Mouse (Mus musculus): ENCODE measurements at regions not wholly inside any gene's neighbourhood (a gene's known extent, or its start where the extent isn't known, plus 50 kb on each side); places are given as distances from the start of the nearest gene placed in this dataset.

GRCm38 (mm10) chr15:5507545-5507913, 263.5 kb upstream of the Ptger4 start:
- DNase-seq (ENCODE audit: extremely low spot score, low spot score) = no peak

- no peak for DNase-seq (ENCODE audit: extremely low spot score, low spot score)
These were observed 266.1 kb upstream of the Ptger4 start for GRCm38 (mm10) chr15:5510056-5510455.

- no peak for DNase-seq (ENCODE audit: extremely low spot score, low spot score)
These were observed 267.1 kb upstream of the Ptger4 start for GRCm38 (mm10) chr15:5511046-5511445.

GRCm38 (mm10) chr15:5512546-5512945, 268.6 kb upstream of the Ptger4 start:
- no peak for DNase-seq (ENCODE audit: extremely low spot score, low spot score)

DNA sequence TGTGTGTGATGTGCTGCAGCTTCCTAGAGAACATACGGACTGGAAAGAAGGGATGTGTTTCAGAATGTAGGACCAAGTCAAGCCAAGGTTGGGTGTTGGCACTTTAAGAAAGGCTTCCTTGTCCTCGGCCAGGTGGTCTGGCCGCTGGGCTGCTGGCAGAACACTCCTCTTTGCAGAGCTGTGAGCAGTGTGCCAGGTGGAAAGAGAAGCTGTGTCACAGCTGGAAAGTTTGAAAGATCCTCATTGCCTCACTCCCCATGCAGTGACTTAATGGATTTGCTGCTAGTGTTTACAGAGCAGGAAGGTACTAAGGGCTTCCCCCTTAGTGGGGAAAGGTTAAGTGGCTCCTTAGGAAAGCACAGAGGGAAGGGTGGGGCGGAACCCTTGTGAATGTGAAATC, 269.2 kb upstream of the Ptger4 start:
- no peak for DNase-seq (ENCODE audit: extremely low spot score, low spot score)

GRCm38 (mm10) chr15:5514217-5514616, 270.2 kb upstream of the Ptger4 start:
- no peak for DNase-seq (ENCODE audit: extremely low spot score, low spot score)

DNA sequence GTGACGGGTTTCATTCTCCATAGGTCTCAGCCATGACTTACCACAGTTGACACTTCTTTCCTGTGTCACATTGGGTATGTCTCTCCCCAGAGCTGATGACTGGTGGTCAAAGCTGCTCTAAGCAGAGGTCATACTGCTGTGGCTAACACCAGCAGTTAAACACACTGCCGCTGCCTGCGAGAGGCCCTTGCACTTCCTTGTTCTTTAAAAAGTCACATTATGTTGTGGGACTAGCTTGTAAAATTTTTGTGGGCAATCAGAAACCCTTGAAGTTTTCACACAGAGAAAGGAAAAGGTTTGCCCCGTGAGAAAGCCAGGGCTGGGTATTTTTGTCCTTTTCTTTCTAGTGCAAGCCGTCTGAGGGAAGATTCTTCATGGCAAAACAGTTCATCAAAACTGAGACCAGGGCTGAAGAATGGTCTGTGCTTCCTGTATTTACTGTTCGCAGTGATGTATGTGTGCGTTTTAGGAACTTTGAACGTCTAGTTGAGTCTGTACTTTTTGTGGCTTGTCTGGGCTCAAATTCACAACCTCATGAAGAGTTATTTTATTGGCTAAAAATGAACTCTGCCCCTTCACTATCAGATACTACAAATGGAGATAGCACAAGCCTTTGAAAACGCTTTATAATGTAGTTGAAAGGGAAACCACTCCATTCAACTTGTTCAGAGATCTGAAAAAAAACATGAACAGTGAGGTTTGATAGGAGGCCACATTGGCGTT, 273.4 kb upstream of the Ptger4 start:
- no peak for DNase-seq (ENCODE audit: extremely low spot score, low spot score)

GRCm38 (mm10) chr15:5519552-5519951, 275.6 kb upstream of the Ptger4 start:
- no peak for DNase-seq (ENCODE audit: extremely low spot score, low spot score)

GRCm38 (mm10) chr15:5519997-5520396, 276.0 kb upstream of the Ptger4 start:
- no peak for DNase-seq (ENCODE audit: extremely low spot score, low spot score)

GRCm38 (mm10) chr15:5528619-5529018, 284.6 kb upstream of the Ptger4 start:
- no peak for DNase-seq (ENCODE audit: extremely low spot score, low spot score)

GRCm38 (mm10) chr15:5533656-5534055, 289.7 kb upstream of the Ptger4 start:
- DNase-seq (ENCODE audit: extremely low spot score, low spot score) = no peak

GRCm38 (mm10) chr15:5537432-5537831, 293.4 kb upstream of the Ptger4 start:
- no peak for DNase-seq (ENCODE audit: extremely low spot score, low spot score)

- DNase-seq (ENCODE audit: extremely low spot score, low spot score) = no peak
These were observed 295.4 kb upstream of the Ptger4 start for GRCm38 (mm10) chr15:5539301-5539928.

- no peak for DNase-seq (ENCODE audit: extremely low spot score, low spot score)
These were observed 310.5 kb upstream of the Ptger4 start for GRCm38 (mm10) chr15:5554526-5554925.

DNA sequence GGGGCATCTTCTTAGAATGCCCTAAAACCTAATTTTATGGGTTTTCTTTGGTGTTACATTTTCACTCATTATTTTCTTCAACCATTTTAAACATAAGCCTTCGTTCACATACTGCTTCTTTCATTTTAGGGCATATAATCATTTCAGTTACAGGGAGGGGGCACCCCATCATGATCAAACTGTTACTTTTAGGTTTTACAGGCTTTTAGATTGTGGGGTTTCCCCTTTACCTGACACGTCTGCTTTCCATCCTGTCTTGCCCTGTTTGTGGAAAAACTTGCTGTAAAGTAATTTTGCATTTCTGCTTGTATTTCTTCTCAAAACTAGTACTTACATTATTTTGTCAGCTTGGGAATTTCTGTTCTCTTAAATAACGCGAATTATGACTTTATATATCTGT, 310.9 kb upstream of the Ptger4 start:
- DNase-seq (ENCODE audit: extremely low spot score, low spot score) = no peak

GRCm38 (mm10) chr15:5555381-5556066, 311.5 kb upstream of the Ptger4 start:
- DNase-seq (ENCODE audit: extremely low spot score, low spot score) = no peak

- DNase-seq (ENCODE audit: extremely low spot score, low spot score) = no peak
These were observed 317.8 kb upstream of the Ptger4 start for GRCm38 (mm10) chr15:5561783-5562182.

GRCm38 (mm10) chr15:5574366-5574765, 330.4 kb upstream of the Ptger4 start:
- DNase-seq (ENCODE audit: extremely low spot score, low spot score) = no peak

- DNase-seq (ENCODE audit: extremely low spot score, low spot score) = no peak
These were observed 335.6 kb upstream of the Ptger4 start for GRCm38 (mm10) chr15:5579559-5579958.

DNA sequence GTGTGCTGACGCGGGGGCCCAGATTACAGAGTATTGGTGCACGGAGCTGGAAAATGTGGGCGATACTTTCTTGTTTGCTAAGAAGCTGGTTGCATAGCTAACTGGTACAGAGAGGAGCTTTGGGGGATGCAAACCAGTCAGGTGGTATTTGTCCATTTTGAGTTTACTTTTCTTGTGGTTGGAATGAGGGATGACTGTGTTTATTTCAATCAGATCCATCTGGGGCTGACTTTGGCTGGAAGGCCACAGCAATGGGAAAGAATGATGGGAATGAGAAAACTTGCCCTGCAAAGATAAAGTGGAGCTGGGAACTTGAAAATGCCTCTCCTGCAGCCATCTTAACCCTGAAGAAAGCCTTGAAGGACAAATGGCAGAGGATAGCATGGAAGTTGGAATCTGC, 336.4 kb upstream of the Ptger4 start:
- DNase-seq (ENCODE audit: extremely low spot score, low spot score) = no peak

DNA sequence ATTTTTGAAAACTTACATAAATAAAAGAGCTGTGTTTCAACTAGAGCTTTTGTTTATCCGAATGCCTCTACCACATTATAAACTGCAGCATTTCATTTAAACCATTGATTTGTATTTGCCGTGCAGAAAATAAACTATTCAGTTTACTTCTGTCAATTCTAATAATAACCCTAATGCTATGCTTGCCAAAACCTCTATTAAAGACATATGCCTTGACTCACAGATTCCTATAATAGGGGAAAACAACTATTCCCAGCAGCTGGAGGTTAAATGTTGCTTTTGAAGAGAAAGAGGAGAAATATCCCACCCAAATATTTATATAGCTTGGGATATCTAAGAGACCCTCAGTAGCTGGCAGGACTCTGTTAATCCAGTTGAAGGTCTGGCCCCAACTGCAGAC, 340.4 kb upstream of the Ptger4 start:
- no peak for DNase-seq (ENCODE audit: extremely low spot score, low spot score)

DNA sequence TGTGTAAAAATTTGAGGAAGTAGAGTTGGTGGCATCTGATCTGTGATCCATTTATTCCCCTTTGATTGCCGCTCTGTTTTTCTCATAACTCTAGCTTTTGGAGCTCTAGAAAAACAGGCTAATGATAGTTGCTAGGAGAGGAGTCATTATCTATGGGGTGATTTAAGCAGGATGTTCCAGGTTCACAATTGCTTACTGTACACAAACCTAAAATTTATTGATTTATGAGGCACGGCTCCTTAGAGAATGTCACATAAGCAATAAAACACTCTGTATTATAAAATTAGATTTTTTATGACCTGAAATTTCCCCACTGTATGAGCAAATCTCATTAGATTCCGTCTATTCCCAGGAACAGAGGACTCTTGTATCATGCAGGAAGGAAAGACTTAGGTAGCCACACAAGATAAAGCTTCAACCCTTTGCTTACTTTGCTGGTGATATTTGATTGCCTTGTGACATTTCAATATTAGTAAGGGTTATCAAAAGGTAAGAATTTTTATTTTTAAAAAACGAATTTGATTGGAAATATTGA, 360.8 kb upstream of the Ptger4 start:
- DNase-seq (ENCODE audit: extremely low spot score, low spot score) = no peak
